Mouse (Mus musculus): ENCODE measurements at regions not wholly inside any gene's neighbourhood (a gene's known extent, or its start where the extent isn't known, plus 50 kb on each side); places are given as distances from the start of the nearest gene placed in this dataset.
A peak's percentile ranks its signal among the peaks of the same experiment; 100 is the strongest.

- no peak for DNase-seq
Measured at GRCm38 (mm10) chr4:83987846-83988245, 462.5 kb downstream of the Ccdc171 start.

- DNase-seq: no peak
Measured at GRCm38 (mm10) chr4:83988314-83988713, 463.0 kb downstream of the Ccdc171 start.

DNA sequence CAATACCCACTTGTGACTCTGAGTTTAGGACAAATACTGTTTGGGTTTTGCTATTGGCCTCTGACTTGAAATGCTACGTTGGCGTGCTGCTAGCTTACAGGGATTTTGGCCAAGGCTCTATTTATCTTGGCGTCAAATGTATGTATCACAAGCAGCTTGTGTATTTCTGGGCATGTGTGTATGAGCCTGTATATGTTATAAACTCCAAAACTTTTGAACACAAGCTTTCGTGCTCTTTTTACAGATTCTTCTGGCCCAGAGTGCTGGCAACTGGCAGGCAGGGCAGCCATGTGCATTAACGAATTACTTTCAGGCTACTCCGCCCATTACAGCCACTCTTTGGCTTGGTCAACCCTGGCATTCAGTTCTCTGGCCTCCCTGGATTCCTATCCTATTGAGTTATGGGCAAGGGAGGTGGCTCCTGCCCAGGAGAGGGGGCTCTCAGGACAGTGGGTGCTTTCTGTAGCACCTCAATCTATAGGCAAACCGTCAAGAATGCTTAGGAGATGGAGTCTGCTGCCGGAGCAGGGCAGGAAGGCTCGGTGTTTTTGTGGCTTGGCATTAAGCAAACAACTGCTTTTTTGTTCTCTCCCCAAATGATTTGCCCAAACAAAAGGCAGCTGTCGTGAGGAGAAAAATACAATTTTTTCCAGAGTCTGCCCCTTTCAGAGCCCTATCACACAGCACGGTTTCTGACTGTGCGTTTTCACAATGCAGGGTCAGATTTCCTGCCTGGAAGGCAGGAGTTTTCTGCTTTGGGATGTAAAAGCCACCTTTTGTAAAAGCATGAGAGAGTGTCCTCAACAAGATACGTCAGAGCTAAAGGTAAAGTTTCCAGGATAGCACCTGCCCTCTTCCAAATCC lies 465.0 kb downstream of the Ccdc171 start:
- DNase-seq: no peak

DNA sequence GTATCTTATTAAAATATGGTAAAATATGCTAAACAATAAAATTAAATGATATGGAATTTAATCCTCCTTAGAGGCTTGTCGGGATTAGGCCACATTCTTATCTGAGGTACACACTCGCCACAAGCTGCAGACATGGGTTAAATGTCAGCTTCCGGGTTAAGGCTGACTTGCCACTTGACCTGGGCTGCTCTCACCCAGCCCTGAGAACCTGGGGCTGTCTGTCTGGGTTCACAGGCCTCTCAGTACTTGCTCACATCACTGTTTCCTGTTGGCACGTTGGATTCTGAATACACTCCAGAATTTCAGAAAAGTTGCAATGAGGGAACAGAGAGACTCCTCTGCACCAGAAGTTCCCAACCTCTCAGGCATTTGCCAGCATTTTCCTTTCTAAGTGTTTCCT lies 465.9 kb downstream of the Ccdc171 start:
- no peak for DNase-seq

GRCm38 (mm10) chr4:83997079-83997478 lies 471.7 kb downstream of the Ccdc171 start:
- no peak for DNase-seq

GRCm38 (mm10) chr4:84001645-84002044 lies 476.3 kb downstream of the Ccdc171 start:
- no peak for DNase-seq

DNA sequence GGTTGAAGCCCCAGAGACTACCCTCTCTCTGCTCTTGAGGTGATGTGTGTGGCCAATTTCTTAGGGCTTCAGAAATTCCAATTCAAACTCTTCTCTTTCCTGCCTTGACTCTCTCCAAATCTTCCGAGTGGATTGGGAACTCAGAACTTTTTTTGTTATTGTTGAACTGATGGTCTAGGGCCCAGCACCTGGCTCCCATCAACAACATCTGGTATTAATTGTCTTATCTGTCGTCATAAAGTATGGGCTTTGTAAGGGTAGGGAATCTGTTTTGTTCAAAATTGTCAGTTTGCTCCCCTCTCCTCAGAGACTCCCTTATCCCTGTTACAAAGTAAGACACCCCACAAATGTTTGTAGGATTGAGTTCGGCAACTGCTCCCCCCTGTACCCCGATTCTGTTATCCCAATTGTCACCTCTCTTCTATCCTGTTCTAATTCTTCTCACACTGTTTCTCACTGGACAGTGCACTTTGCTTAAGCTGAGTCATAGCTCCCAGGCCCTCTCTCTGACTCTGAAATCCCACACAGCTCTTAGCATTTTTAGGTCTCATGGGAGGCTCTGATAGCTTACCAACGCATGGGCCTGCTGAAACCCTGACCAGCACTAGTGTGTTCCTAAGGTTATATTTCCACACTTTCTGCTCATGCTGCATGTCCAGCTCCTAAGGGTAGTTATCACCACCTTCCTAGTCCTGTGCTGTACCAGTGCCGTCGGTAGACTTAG lies 478.9 kb downstream of the Ccdc171 start:
- DNase-seq: no peak

- DNase-seq: no peak
Measured at GRCm38 (mm10) chr4:84004786-84005382, 479.5 kb downstream of the Ccdc171 start.

DNA sequence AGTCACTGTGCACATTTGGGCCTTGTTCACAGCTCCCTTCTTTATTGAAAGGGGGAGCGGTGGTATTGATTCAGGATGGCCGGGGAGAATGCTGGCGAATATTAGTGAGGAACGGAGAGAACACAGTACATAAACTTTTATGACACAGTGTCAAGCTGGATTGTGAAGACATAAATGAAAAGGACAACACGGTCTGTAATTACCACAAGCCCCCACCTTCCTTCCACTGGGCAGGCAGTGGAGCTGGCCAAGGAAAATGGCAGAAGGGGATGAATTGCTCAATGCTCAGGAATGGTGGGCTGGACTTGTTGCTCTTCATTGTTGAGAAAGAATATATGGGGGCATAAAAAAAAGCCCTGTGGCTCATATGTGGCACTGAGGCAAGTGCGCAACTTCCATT lies 486.6 kb downstream of the Ccdc171 start:
- no peak for DNase-seq

- peak; percentile 6 for DNase-seq
Measured at GRCm38 (mm10) chr4:84015139-84015538, 489.8 kb downstream of the Ccdc171 start.

- DNase-seq: peak; percentile 8
Measured at GRCm38 (mm10) chr4:84015552-84016169, 490.3 kb downstream of the Ccdc171 start.

- no peak for DNase-seq
Measured at GRCm38 (mm10) chr4:84018135-84018534, 492.8 kb downstream of the Ccdc171 start.

- no peak for DNase-seq
Measured at GRCm38 (mm10) chr4:84018774-84019173, 493.4 kb downstream of the Ccdc171 start.

GRCm38 (mm10) chr4:84019500-84020255 lies 494.3 kb downstream of the Ccdc171 start:
- no peak for DNase-seq

DNA sequence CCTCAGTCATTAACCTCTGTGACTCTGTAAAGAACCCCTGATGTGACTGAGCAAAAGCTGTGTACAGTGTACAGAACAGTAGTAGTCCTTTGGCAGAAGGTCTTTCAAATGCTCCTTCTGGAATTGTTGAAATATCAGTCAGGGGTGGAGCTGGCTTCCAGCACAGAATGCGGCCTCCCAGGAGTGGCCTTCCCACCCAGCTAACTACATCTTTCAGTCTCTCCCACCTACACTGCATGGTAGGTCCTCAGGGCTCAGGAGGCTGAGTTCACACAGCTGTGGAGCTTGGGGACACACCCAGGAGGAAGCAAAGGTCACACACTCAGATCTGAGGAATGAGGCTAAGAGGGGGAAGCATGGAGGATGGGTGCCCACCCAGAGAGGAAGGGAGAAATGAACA lies 495.3 kb downstream of the Ccdc171 start:
- DNase-seq: no peak

GRCm38 (mm10) chr4:84022323-84022722 lies 497.0 kb downstream of the Ccdc171 start:
- DNase-seq: no peak

- DNase-seq: no peak
Measured at GRCm38 (mm10) chr4:84026144-84026543, 500.8 kb downstream of the Ccdc171 start.

GRCm38 (mm10) chr4:84028120-84028519 lies 502.8 kb downstream of the Ccdc171 start:
- DNase-seq: no peak

DNA sequence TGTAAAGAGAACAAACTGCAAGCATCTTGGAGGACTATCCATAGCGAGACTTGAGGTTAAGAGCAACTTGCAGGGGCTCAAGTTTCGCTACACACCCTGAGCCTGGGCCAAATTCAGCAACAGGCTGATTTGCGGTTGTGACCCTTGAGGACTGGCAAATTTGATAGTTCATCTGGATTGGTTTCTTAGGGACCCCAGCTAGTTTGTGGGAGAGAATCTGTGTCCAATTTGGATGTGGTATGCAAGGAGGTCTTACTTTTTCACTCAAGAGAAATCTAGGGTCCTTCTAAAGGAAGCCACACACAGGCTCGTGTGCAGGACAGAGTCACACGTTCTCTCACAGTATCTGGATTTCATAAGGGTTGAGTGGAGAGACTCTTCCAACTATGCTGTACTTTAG lies 505.6 kb downstream of the Ccdc171 start:
- DNase-seq: no peak

- no peak for DNase-seq
Measured at GRCm38 (mm10) chr4:84032505-84032904, 507.2 kb downstream of the Ccdc171 start.

GRCm38 (mm10) chr4:84035347-84035746 lies 510.0 kb downstream of the Ccdc171 start:
- DNase-seq: no peak

DNA sequence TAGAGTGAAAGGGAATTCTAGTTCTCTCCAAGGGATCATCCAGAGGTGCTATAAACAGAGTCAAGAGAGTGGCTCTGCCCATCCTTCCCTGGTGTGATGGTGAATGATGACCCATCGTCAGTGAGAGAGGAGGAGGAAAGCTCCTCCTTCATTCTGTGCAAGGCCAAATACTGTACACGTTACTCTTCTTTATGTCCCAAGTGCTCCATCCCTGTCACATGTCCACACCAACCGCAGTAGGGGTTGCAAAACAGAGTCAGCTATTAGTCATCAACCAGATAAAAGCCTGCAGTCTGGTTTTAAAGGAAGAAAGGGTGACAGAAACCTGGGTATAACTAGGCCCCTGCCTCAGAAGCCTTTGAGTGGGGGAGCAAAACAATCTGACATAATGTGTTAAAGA lies 512.2 kb downstream of the Ccdc171 start:
- DNase-seq: no peak

- DNase-seq: no peak
Measured at GRCm38 (mm10) chr4:84050243-84050642, 524.9 kb downstream of the Ccdc171 start.

All from kidney, adult 11 months (tissue).